In genomic region chr6:22403736-22404135, GRCm38 (mm10) we compare ENCODE assay signal across 25 mouse cellular contexts.
"Had no signal": no experiment of that assay in that cellular context is flagged by ENCODE, and none has a peak within 500 bp of the region (broad histone marks: within the 10 kb centered on the region; RNA-seq: fewer than 3 reads in every experiment).

No protein-coding gene starts in this region.

- ATAC-seq: liver, embryonic 12.5 days; midbrain, embryonic 13.5 days; midbrain, embryonic 16.5 days had no signal

- H3K4me1 ChIP-seq: limb, embryonic 10.5 days; limb, embryonic 13.5 days; liver, embryonic 12.5 days; liver, embryonic 15.5 days; lung, embryonic 15.5 days; midbrain, embryonic 10.5 days; midbrain, embryonic 13.5 days had no signal

- H3K9me3 ChIP-seq: limb, embryonic 10.5 days; limb, embryonic 13.5 days; liver, embryonic 12.5 days; liver, embryonic 15.5 days; lung, embryonic 15.5 days; megakaryocyte, embryonic 14.5 days; midbrain, embryonic 10.5 days; midbrain, embryonic 13.5 days had no signal

- H3K4me2 ChIP-seq: limb, embryonic 13.5 days; liver, embryonic 12.5 days; liver, embryonic 15.5 days; lung, embryonic 15.5 days; midbrain, embryonic 13.5 days had no signal

- H3K9ac ChIP-seq: limb, embryonic 13.5 days; liver, embryonic 12.5 days; liver, embryonic 15.5 days; lung, embryonic 15.5 days; midbrain, embryonic 13.5 days had no signal

- H3K27ac ChIP-seq: kidney, postnatal 0 days; layer of hippocampus, adult 2 months; limb, embryonic 10.5 days; limb, embryonic 13.5 days; liver, embryonic 12.5 days; liver, embryonic 15.5 days; lung, embryonic 15.5 days; midbrain, embryonic 10.5 days; midbrain, embryonic 13.5 days; stomach, postnatal 0 days had no signal

- H3K27me3 ChIP-seq: limb, embryonic 13.5 days; liver, embryonic 12.5 days; liver, embryonic 15.5 days; lung, embryonic 15.5 days; megakaryocyte, embryonic 14.5 days; midbrain, embryonic 13.5 days had no signal

- DNase-seq: kidney, postnatal 25 days; layer of hippocampus, adult 9-11 months; liver; lung, adult 18-20 months; lung, postnatal 10 days; lung, postnatal 36 days; right cerebral cortex, adult 18-20 months; right cerebral cortex, postnatal 14 days; right cerebral cortex, postnatal 4 days; thymus, adult 2 months; thymus, postnatal 14 days; thymus, postnatal 4 days had no signal

- H3K4me3 ChIP-seq: layer of hippocampus, adult 2 months; limb, embryonic 10.5 days; limb, embryonic 13.5 days; liver, embryonic 12.5 days; liver, embryonic 15.5 days; lung, embryonic 15.5 days; megakaryocyte, embryonic 14.5 days; midbrain, embryonic 10.5 days; midbrain, embryonic 13.5 days; myocyte had no signal

- H3K36me3 ChIP-seq: limb, embryonic 10.5 days; limb, embryonic 13.5 days; liver, embryonic 12.5 days; liver, embryonic 15.5 days; lung, embryonic 15.5 days; midbrain, embryonic 10.5 days; midbrain, embryonic 13.5 days had no signal
